Mouse (Mus musculus) bone marrow, adult 2 months (tissue): ENCODE results near the gene Prss32. TPM values are rescaled to one million over a fixed set of nuclear protein-coding genes. Genes with fewer than 3 reads are reported as not detected.

Experiments used
- H3K27ac ChIP-seq: fragments of 200-500 bp; 2 replicates; pipeline ENCODE4 v1.5.1; 2012; ENCODE audit warnings: low read depth, mild to moderate bottlenecking, control low read depth, inconsistent platforms, low read length; ENCODE audit not compliant: control insufficient read depth, poor library complexity, insufficient read depth
- H3K4me1 ChIP-seq: fragments of 200-500 bp; 2 replicates; pipeline ENCODE4 v1.6.1; 2011; ENCODE audit warnings: low read length; ENCODE audit not compliant: control insufficient read depth, insufficient read depth
- H3K4me3 ChIP-seq: fragments of 200-500 bp; replicated peaks from 2 replicates; pipeline ENCODE3; 2011; ENCODE audit warnings: mild to moderate bottlenecking, low read depth, low read length, control low read depth; ENCODE audit not compliant: control insufficient read depth
- CTCF ChIP-seq: fragments of 200-500 bp; IDR thresholded peaks from 2 replicates; pipeline ENCODE4 v1.5.1; 2011; ENCODE audit warnings: low read length, control low read depth; ENCODE audit not compliant: control insufficient read depth, insufficient read depth
- POLR2A ChIP-seq: fragments of 200-500 bp; IDR thresholded peaks from 2 replicates; pipeline ENCODE4 v1.6.1; 2011; ENCODE audit warnings: low read depth, mild to moderate bottlenecking, control low read depth, low read length, borderline replicate concordance; ENCODE audit not compliant: control insufficient read depth
- WGBS: fragments of 180-500 bp; shearing (Covaris S2); methylation state at CpG from one replicate; pipeline ENCODE4 v1.1.7; 2018; 5-methylcytosine and 5-hydroxymethylcytosine counted together
- polyA plus RNA-seq: library from polyadenylated mRNA; stranded (reverse); fragments of >200 nt; gene quantifications from 2 replicates; pipeline ENCODE4 v1.2.4, GENCODE M21; 2011; ENCODE audit warnings: low replicate concordance; ENCODE audit not compliant: missing spikeins, insufficient read depth, insufficient read length

Gene Prss32
- polyA plus RNA-seq, 1 experiment, result not detected

- WGBS, result 2% methylated on average over 47 of the region's 47 CpGs
- H3K27ac ChIP-seq, result peak overlapping the region; percentile 9; the same call in 1 of the 2 replicates
- no peaks in the 10 kb centered on the region; the same call in 1 of the 2 replicates for H3K4me1 ChIP-seq
- TF ChIP-seq POLR2A (no peak), CTCF (no peak)
- H3K4me3 ChIP-seq, result peak overlapping the region; percentile 74
Measured at GRCm38 (mm10) chr17:23828271-23829001, 15.2 kb upstream of the Prss32 start.

- 1% methylated on average over 31 of the region's 42 CpGs for WGBS
- Histone ChIP-seq H3K4me1 (no peaks in the 10 kb centered on the region; the same call in 1 of the 2 replicates), H3K27ac (peak within 1 kb of the TSS; percentile 73), H3K4me3 (peak within 1 kb of the TSS; percentile 74)
- TF ChIP-seq POLR2A (0 out of 2 replicates have a peak, but pooled peaks have one; percentile 6), CTCF (peak; percentile 60)
Measured at GRCm38 (mm10) chr17:23829064-23829619, 14.5 kb upstream of the Prss32 start, which contains the start of gene Elob. TSS of gene Elob (minus strand) at chr17:23829136.

GRCm38 (mm10) chr17:23831201-23831600 lies 12.5 kb upstream of the Prss32 start:
- no peak overlapping the region for H3K4me3 ChIP-seq
- no peak overlapping the region for H3K27ac ChIP-seq
- WGBS, result 86% methylated on average over 1 of the region's 1 CpGs
- no peaks in the 10 kb centered on the region; the same call in 1 of the 2 replicates for H3K4me1 ChIP-seq
- TF ChIP-seq POLR2A (no peak), CTCF (no peak)

- 81% methylated on average over 8 of the region's 8 CpGs for WGBS
- H3K4me3 ChIP-seq, result no peak within 1 kb of the TSS
- no peak within 1 kb of the TSS for H3K27ac ChIP-seq
- TF ChIP-seq POLR2A (no peak), CTCF (no peak)
- H3K4me1 ChIP-seq, result no peaks in the 10 kb centered on the region
Measured at GRCm38 (mm10) chr17:23836006-23836575, 7.6 kb upstream of the Prss32 start, which contains the start of gene Prss33. TSS of gene Prss33 (minus strand) at chr17:23836056.

- 31% methylated on average over 4 of the region's 4 CpGs for WGBS
- Histone ChIP-seq H3K27ac (no peak overlapping the region), H3K4me1 (no peaks in the 10 kb centered on the region; the same call in 1 of the 2 replicates), H3K4me3 (no peak overlapping the region)
- TF ChIP-seq CTCF, result peak; percentile 53
- TF ChIP-seq POLR2A, result no peak
Measured at GRCm38 (mm10) chr17:23841145-23841544, 2.5 kb upstream of the Prss32 start.

DNA sequence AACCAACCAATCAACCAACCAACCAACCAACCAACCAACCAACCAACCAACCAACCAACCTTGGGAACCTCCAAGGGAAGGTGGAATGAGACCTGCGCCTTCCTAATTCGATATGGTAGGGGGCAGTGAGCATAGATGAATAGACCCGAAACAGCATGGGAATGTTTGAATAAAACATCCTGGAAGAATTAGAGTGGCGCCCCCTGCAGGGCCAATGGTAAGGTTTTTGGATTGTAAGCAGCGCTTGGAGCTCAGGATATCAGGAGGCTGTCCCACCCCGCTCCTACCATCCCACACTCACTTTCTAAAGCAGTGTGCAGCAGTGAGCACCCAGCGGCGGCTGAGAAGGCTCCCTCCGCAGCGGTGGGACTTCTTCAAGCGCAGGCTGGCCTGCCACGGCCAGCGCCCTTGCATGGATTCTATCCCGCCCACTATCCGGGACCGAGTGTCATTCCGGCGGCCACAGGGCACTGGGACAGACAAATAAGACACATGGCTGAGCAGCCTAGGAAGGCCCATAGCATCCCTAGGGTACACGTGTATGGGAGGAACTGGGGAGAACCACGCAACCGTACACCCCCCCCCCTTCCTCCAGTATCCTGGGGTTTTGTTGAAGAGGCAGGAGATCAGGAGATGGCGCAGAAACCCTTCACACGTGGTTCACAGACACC lies 379 bp upstream of the Prss32 start:
- TF ChIP-seq POLR2A (no peak), CTCF (peak; percentile 21; the same call in 1 of the 2 replicates)
- 75% methylated on average over 23 of the region's 23 CpGs for WGBS
- no peaks in the 10 kb centered on the region; the same call in 1 of the 2 replicates for H3K4me1 ChIP-seq
- H3K27ac ChIP-seq, result no peak overlapping the region
- no peak overlapping the region for H3K4me3 ChIP-seq

GRCm38 (mm10) chr17:23850028-23850427 lies 6.4 kb downstream of the Prss32 start:
- H3K4me1 ChIP-seq, result no peaks in the 10 kb centered on the region
- H3K4me3 ChIP-seq, result no peak overlapping the region
- TF ChIP-seq CTCF (no peak), POLR2A (no peak)
- 78% methylated on average over 2 of the region's 2 CpGs for WGBS
- H3K27ac ChIP-seq, result no peak overlapping the region
